Mouse (Mus musculus): Measurements from ENCODE around the gene Dmp1. TPM values are rescaled to one million over a fixed set of nuclear protein-coding genes. Genes with fewer than 3 reads are reported as not detected.

Dmp1 gene
- polyA plus RNA-seq, 1 experiment from 2014 or later, result 0.72 TPM

GRCm38 (mm10) chr5:104212531-104212930 lies 10.1 kb downstream of the Dmp1 start:
- Histone ChIP-seq H3K4me2 (replicated peaks) (no peak overlapping the region), H3K4me1 (replicated peaks) (no peaks in the 10 kb centered on the region), H3K36me3 (no peaks in the 10 kb centered on the region), H3K9me3 (no peaks in the 10 kb centered on the region), H3K27me3 (replicated peaks) (no peaks in the 10 kb centered on the region), H3K27ac (no peak overlapping the region), H3K4me3 (replicated peaks) (no peak overlapping the region), H3K9ac (no peak overlapping the region)
- 78% methylated on average over 11 of the region's 11 CpGs for WGBS
- no peak for ATAC-seq

GRCm38 (mm10) chr5:104218926-104219325 lies 16.5 kb downstream of the Dmp1 start:
- H3K4me2 ChIP-seq (replicated peaks), result no peak overlapping the region
- H3K36me3 ChIP-seq, result no peaks in the 10 kb centered on the region
- WGBS, result 31% methylated on average over 5 of the region's 5 CpGs
- no peaks in the 10 kb centered on the region for H3K9me3 ChIP-seq
- peaks cover 4% of the 10 kb centered on the region; the same call in 1 of the 2 replicates for H3K4me1 ChIP-seq (replicated peaks)
- ATAC-seq, result no peak
- no peak overlapping the region for H3K4me3 ChIP-seq (replicated peaks)
- H3K27me3 ChIP-seq (replicated peaks), result no peaks in the 10 kb centered on the region
- H3K27ac ChIP-seq, result no peak overlapping the region
- no peak overlapping the region for H3K9ac ChIP-seq

DNA sequence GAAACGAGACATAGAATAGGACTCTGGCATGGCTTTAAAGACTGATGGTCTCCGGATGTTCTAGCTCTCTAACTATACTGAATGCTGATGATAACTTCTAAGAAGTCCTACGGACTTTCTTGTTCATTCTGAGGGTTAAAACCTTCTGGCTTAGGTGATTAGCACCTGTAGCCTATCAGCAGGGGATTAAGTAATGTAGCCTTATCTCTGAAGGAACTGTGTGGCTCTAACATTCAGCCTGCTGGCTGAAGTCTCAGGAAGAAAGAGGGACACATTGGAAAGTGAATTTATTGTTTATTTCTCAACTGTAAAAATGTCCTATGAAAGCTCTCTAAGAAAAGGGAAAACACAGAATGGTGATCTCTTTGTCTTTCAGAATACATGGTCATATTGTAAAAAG lies 21.9 kb downstream of the Dmp1 start:
- Histone ChIP-seq H3K27ac (no peak overlapping the region), H3K9me3 (no peaks in the 10 kb centered on the region), H3K27me3 (replicated peaks) (no peaks in the 10 kb centered on the region), H3K4me2 (replicated peaks) (no peak overlapping the region), H3K9ac (no peak overlapping the region), H3K36me3 (no peaks in the 10 kb centered on the region), H3K4me1 (replicated peaks) (peaks cover 5% of the 10 kb centered on the region; the same call in 1 of the 2 replicates), H3K4me3 (replicated peaks) (no peak overlapping the region)
- peak; percentile 83 for ATAC-seq
- 41% methylated on average over 3 of the region's 3 CpGs for WGBS

DNA sequence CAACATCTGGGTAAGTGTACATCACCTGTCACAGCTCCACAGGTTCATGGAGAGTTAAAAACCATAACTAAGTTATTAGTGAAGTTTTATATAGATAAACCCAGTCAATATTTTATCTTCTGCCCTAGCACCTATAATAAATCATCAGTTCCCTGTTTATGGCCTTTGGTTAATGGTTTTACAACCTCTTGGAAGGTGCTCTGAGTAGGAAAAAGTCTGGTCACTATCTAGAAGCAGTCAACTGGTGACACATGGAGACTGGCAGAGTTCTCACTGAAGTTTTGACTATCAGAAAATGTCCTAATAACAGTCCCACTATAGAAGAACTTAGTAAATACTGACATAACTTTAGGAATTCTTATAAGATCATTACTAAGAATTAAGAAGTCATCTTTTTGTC lies 22.3 kb downstream of the Dmp1 start:
- Histone ChIP-seq H3K27me3 (replicated peaks) (no peaks in the 10 kb centered on the region), H3K27ac (no peak overlapping the region)
- ATAC-seq, result peak; percentile 86

DNA sequence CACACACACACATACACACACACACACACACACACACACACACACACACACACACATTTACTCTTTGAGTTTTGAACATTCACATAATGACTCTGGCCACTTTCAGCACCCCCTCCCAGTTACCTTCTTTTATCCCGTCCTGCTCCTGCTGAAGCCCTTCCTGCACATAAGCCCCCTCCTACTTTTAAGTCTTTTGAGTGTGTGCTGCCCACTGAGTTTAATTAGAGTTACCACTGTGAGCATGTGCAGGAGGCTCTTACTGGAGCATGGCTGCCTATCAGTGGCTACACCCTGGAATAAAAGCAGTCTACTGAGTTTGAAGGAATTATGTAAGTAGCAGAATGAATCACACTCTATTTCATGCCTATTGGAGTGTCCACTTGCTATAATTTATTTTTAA lies 26.1 kb downstream of the Dmp1 start:
- Histone ChIP-seq H3K4me1 (replicated peaks) (peaks cover 5% of the 10 kb centered on the region; the same call in 1 of the 2 replicates), H3K9me3 (no peaks in the 10 kb centered on the region), H3K36me3 (no peaks in the 10 kb centered on the region), H3K4me2 (replicated peaks) (no peak overlapping the region), H3K27ac (no peak overlapping the region), H3K4me3 (replicated peaks) (no peak overlapping the region), H3K27me3 (replicated peaks) (no peaks in the 10 kb centered on the region), H3K9ac (no peak overlapping the region)
- 58% methylated on average over 1 of the region's 1 CpGs for WGBS
- no peak for ATAC-seq

More for the DNA sequence above, 22.3 kb downstream of the Dmp1 start:
- Histone ChIP-seq H3K9ac (no peak overlapping the region), H3K4me2 (replicated peaks) (no peak overlapping the region), H3K9me3 (no peaks in the 10 kb centered on the region), H3K36me3 (no peaks in the 10 kb centered on the region), H3K4me3 (replicated peaks) (no peak overlapping the region), H3K4me1 (replicated peaks) (peaks cover 5% of the 10 kb centered on the region; the same call in 1 of the 2 replicates)

- Histone ChIP-seq H3K27ac (no peak overlapping the region), H3K9ac (no peak overlapping the region), H3K9me3 (no peaks in the 10 kb centered on the region), H3K4me2 (replicated peaks) (no peak overlapping the region), H3K27me3 (replicated peaks) (no peaks in the 10 kb centered on the region), H3K36me3 (no peaks in the 10 kb centered on the region), H3K4me3 (replicated peaks) (no peak overlapping the region), H3K4me1 (replicated peaks) (no peaks in the 10 kb centered on the region)
- no peak for ATAC-seq
- 85% methylated on average over 8 of the region's 8 CpGs for WGBS
Measured at GRCm38 (mm10) chr5:104236741-104237140, 34.3 kb downstream of the Dmp1 start.

GRCm38 (mm10) chr5:104239674-104240378 lies 37.4 kb downstream of the Dmp1 start:
- Histone ChIP-seq H3K36me3 (no peaks in the 10 kb centered on the region), H3K4me2 (replicated peaks) (no peak overlapping the region), H3K27me3 (replicated peaks) (no peaks in the 10 kb centered on the region), H3K9ac (no peak overlapping the region), H3K4me3 (replicated peaks) (no peak overlapping the region), H3K4me1 (replicated peaks) (no peaks in the 10 kb centered on the region), H3K9me3 (no peaks in the 10 kb centered on the region), H3K27ac (no peak overlapping the region)
- WGBS, result 73% methylated on average over 9 of the region's 9 CpGs
- no peak for ATAC-seq

DNA sequence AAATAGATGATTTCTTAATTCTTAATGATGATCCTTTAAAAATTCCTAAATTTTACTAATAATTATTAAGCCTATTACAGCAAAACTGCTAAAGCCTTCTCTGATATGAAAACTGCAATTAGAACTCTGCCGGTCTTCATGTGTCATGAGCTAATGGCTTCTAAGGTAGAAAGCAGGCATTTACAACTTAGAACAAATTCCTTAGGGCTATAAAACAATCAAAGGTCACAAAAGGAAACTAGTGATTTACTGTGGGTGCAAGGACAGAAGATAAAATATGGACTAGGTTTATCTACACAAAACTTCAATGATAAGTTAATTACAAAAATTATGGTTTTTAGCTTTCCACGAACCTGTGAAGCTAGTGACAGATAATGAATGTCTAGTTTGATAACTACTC lies 41.8 kb downstream of the Dmp1 start:
- H3K36me3 ChIP-seq, result no peaks in the 10 kb centered on the region
- peak; percentile 78 for ATAC-seq
- H3K4me1 ChIP-seq (replicated peaks), result no peaks in the 10 kb centered on the region
- no peak overlapping the region for H3K27ac ChIP-seq
- no peaks in the 10 kb centered on the region for H3K9me3 ChIP-seq
- H3K4me2 ChIP-seq (replicated peaks), result no peak overlapping the region
- H3K9ac ChIP-seq, result no peak overlapping the region
- 15% methylated on average over 2 of the region's 2 CpGs for WGBS
- H3K27me3 ChIP-seq (replicated peaks), result no peaks in the 10 kb centered on the region
- no peak overlapping the region for H3K4me3 ChIP-seq (replicated peaks)

GRCm38 (mm10) chr5:104251811-104252210 lies 49.4 kb downstream of the Dmp1 start:
- Histone ChIP-seq H3K27ac (no peak overlapping the region), H3K9ac (no peak overlapping the region), H3K27me3 (replicated peaks) (no peaks in the 10 kb centered on the region), H3K4me2 (replicated peaks) (no peak overlapping the region), H3K4me1 (replicated peaks) (no peaks in the 10 kb centered on the region), H3K4me3 (replicated peaks) (no peak overlapping the region), H3K36me3 (no peaks in the 10 kb centered on the region), H3K9me3 (no peaks in the 10 kb centered on the region)
- no peak for ATAC-seq
- 86% methylated on average over 5 of the region's 5 CpGs for WGBS

DNA sequence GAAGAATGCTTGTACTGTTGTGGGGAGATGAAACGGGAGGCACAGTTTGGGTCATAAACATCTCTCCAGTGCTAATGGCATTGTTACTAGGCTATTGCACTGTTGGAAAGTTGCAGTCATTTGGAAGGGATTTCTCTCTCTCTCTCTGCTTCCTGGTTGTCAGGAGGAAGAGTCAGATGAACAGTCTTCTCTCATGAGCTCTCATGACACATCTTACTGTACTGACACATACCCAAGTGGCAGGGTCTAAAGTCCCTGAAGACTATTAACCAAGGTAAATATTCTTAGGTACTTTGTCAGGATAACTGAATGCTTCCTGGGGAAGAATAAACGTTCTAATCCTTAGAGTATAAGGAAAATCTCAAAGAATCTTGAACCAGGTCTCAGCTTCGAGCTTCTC lies 54.2 kb downstream of the Dmp1 start:
- no peaks in the 10 kb centered on the region for H3K9me3 ChIP-seq
- H3K27me3 ChIP-seq (replicated peaks), result no peaks in the 10 kb centered on the region
- no peak overlapping the region for H3K9ac ChIP-seq
- H3K27ac ChIP-seq, result no peak overlapping the region
- H3K36me3 ChIP-seq, result no peaks in the 10 kb centered on the region
- H3K4me3 ChIP-seq (replicated peaks), result no peak overlapping the region
- 45% methylated on average over 3 of the region's 3 CpGs for WGBS
- H3K4me1 ChIP-seq (replicated peaks), result no peaks in the 10 kb centered on the region
- no peak overlapping the region for H3K4me2 ChIP-seq (replicated peaks)
- ATAC-seq, result 0 out of 2 replicates have a peak, but pooled peaks have one; percentile 51

- ATAC-seq, result no peak
- Histone ChIP-seq H3K27me3 (replicated peaks) (no peaks in the 10 kb centered on the region), H3K4me2 (replicated peaks) (no peak overlapping the region), H3K9ac (no peak overlapping the region), H3K27ac (no peak overlapping the region), H3K9me3 (no peaks in the 10 kb centered on the region), H3K4me3 (replicated peaks) (no peak overlapping the region), H3K36me3 (no peaks in the 10 kb centered on the region), H3K4me1 (replicated peaks) (no peaks in the 10 kb centered on the region)
- 55% methylated on average over 4 of the region's 4 CpGs for WGBS
Measured at GRCm38 (mm10) chr5:104261908-104262461, 59.6 kb downstream of the Dmp1 start.

- H3K4me1 ChIP-seq (replicated peaks), result no peaks in the 10 kb centered on the region
- H3K27me3 ChIP-seq (replicated peaks), result no peaks in the 10 kb centered on the region
- no peak overlapping the region for H3K4me3 ChIP-seq (replicated peaks)
- ATAC-seq, result peak; percentile 98
- no peaks in the 10 kb centered on the region for H3K36me3 ChIP-seq
- H3K27ac ChIP-seq, result no peak overlapping the region
- H3K4me2 ChIP-seq (replicated peaks), result no peak overlapping the region
- no peaks in the 10 kb centered on the region for H3K9me3 ChIP-seq
- no peak overlapping the region for H3K9ac ChIP-seq
- 81% methylated on average over 13 of the region's 13 CpGs for WGBS
Measured at GRCm38 (mm10) chr5:104263014-104263776, 60.8 kb downstream of the Dmp1 start.

Data from intestine, embryonic 15.5 days (tissue).